Mouse (Mus musculus): ENCODE measurements around the gene Ust. TPM values are rescaled to one million over a fixed set of nuclear protein-coding genes. Genes with fewer than 3 reads are reported as not detected.
A peak's percentile ranks its signal among the peaks of the same experiment; 100 is the strongest.
"Not testable (repeated sequence)": the region's sequence is repeated elsewhere in the genome, so short reads cannot be mapped to it uniquely, and the experiment has no call there.

The Ust gene
- polyA plus RNA-seq (2015; fragmentation: Nextera tagmentation; extraction: Ambion mirVana), result 6.5 and 6.6 TPM in 2 replicates

GRCm38 (mm10) chr10:8518141-8519013 is at the start of gene Ust:
Gene Ust, minus strand, starts transcription at chr10:8518825.
- peaks cover 38% of the 10 kb centered on the region for H3K4me1 ChIP-seq
- H3K4me3 ChIP-seq (replicated peaks), result peak within 1 kb of the TSS; percentile 63
- H3K27ac ChIP-seq, result peak within 1 kb of the TSS; percentile 86
- no peaks in the 10 kb centered on the region for H3K9me3 ChIP-seq (replicated peaks)
- peak; percentile 95 for ATAC-seq (replicated peaks; ENCODE audit: low FRiP score)
- H3K9ac ChIP-seq, result peak within 1 kb of the TSS; percentile 67
- H3K36me3 ChIP-seq, result no peaks in the 10 kb centered on the region
- peaks cover 27% of the 10 kb centered on the region for H3K27me3 ChIP-seq
- under 1% methylated on average over 65 of the region's 78 CpGs for WGBS
- peak within 1 kb of the TSS; percentile 91 for H3K4me2 ChIP-seq

GRCm38 (mm10) chr10:8561366-8561765 is 42.7 kb upstream of the Ust start:
- Histone ChIP-seq H3K27me3 (no peaks in the 10 kb centered on the region), H3K4me2 (no peak overlapping the region), H3K4me3 (replicated peaks) (no peak overlapping the region), H3K9ac (no peak overlapping the region), H3K27ac (no peak overlapping the region), H3K4me1 (no peaks in the 10 kb centered on the region), H3K36me3 (no peaks in the 10 kb centered on the region), H3K9me3 (replicated peaks) (no peaks in the 10 kb centered on the region)
- no peak for ATAC-seq (replicated peaks; ENCODE audit: low FRiP score)
- 68% methylated on average over 4 of the region's 4 CpGs for WGBS

GRCm38 (mm10) chr10:8559566-8559965 is 40.9 kb upstream of the Ust start:
- WGBS, result 75% methylated on average over 6 of the region's 6 CpGs
- not testable (repeated sequence) for ATAC-seq (replicated peaks; ENCODE audit: low FRiP score); H3K27ac ChIP-seq; H3K4me2 ChIP-seq; H3K9me3 ChIP-seq (replicated peaks); H3K36me3 ChIP-seq; H3K4me1 ChIP-seq; H3K4me3 ChIP-seq (replicated peaks); H3K9ac ChIP-seq; H3K27me3 ChIP-seq

- not testable (repeated sequence) for H3K27me3 ChIP-seq; H3K4me1 ChIP-seq; H3K27ac ChIP-seq; H3K4me3 ChIP-seq (replicated peaks); H3K4me2 ChIP-seq; H3K36me3 ChIP-seq; H3K9ac ChIP-seq; H3K9me3 ChIP-seq (replicated peaks); ATAC-seq (replicated peaks; ENCODE audit: low FRiP score)
Observed at GRCm38 (mm10) chr10:8552239-8552638, 33.6 kb upstream of the Ust start.

- not testable (repeated sequence) for H3K36me3 ChIP-seq; H3K27me3 ChIP-seq; ATAC-seq (replicated peaks; ENCODE audit: low FRiP score); H3K9ac ChIP-seq; H3K9me3 ChIP-seq (replicated peaks); H3K4me1 ChIP-seq; H3K4me2 ChIP-seq; H3K27ac ChIP-seq; H3K4me3 ChIP-seq (replicated peaks)
- 88% methylated on average over 4 of the region's 4 CpGs for WGBS
Observed at GRCm38 (mm10) chr10:8551601-8552000, 33.0 kb upstream of the Ust start.

- H3K27me3 ChIP-seq, result no peaks in the 10 kb centered on the region
- no peak overlapping the region for H3K4me2 ChIP-seq
- no peak overlapping the region for H3K4me3 ChIP-seq (replicated peaks)
- H3K4me1 ChIP-seq, result no peaks in the 10 kb centered on the region
- no peaks in the 10 kb centered on the region for H3K9me3 ChIP-seq (replicated peaks)
- no peaks in the 10 kb centered on the region for H3K36me3 ChIP-seq
- H3K27ac ChIP-seq, result no peak overlapping the region
- no peak overlapping the region for H3K9ac ChIP-seq
- WGBS, result 20% methylated on average over 1 of the region's 1 CpGs
- no peak for ATAC-seq (replicated peaks; ENCODE audit: low FRiP score)
Observed at GRCm38 (mm10) chr10:8541514-8541913, 22.9 kb upstream of the Ust start.

GRCm38 (mm10) chr10:8535445-8535844 is 16.8 kb upstream of the Ust start:
- no peaks in the 10 kb centered on the region for H3K27me3 ChIP-seq
- H3K9ac ChIP-seq, result no peak overlapping the region
- H3K4me3 ChIP-seq (replicated peaks), result no peak overlapping the region
- H3K4me2 ChIP-seq, result no peak overlapping the region
- H3K9me3 ChIP-seq (replicated peaks), result no peaks in the 10 kb centered on the region
- no peaks in the 10 kb centered on the region for H3K36me3 ChIP-seq
- H3K4me1 ChIP-seq, result no peaks in the 10 kb centered on the region
- ATAC-seq (replicated peaks; ENCODE audit: low FRiP score), result no peak
- H3K27ac ChIP-seq, result no peak overlapping the region
- WGBS, result 87% methylated on average over 3 of the region's 3 CpGs

- Histone ChIP-seq H3K4me1 (no peaks in the 10 kb centered on the region), H3K27me3 (no peaks in the 10 kb centered on the region), H3K9ac (no peak overlapping the region), H3K4me2 (no peak overlapping the region), H3K4me3 (replicated peaks) (no peak overlapping the region), H3K27ac (no peak overlapping the region), H3K36me3 (no peaks in the 10 kb centered on the region), H3K9me3 (replicated peaks) (no peaks in the 10 kb centered on the region)
- WGBS, result 84% methylated on average over 3 of the region's 3 CpGs
- ATAC-seq (replicated peaks; ENCODE audit: low FRiP score), result no peak
Observed at GRCm38 (mm10) chr10:8531651-8532050, 13.0 kb upstream of the Ust start.

GRCm38 (mm10) chr10:8530505-8531051 is 12.0 kb upstream of the Ust start:
- Histone ChIP-seq H3K4me3 (replicated peaks) (no peak overlapping the region), H3K9ac (no peak overlapping the region), H3K4me1 (no peaks in the 10 kb centered on the region), H3K4me2 (no peak overlapping the region), H3K27me3 (no peaks in the 10 kb centered on the region), H3K27ac (no peak overlapping the region), H3K36me3 (no peaks in the 10 kb centered on the region), H3K9me3 (replicated peaks) (no peaks in the 10 kb centered on the region)
- no peak for ATAC-seq (replicated peaks; ENCODE audit: low FRiP score)
- WGBS, result 86% methylated on average over 4 of the region's 4 CpGs

GRCm38 (mm10) chr10:8529173-8529572 is 10.5 kb upstream of the Ust start:
- Histone ChIP-seq H3K4me1 (no peaks in the 10 kb centered on the region), H3K4me3 (replicated peaks) (no peak overlapping the region), H3K27me3 (no peaks in the 10 kb centered on the region), H3K36me3 (no peaks in the 10 kb centered on the region), H3K9ac (no peak overlapping the region), H3K4me2 (no peak overlapping the region), H3K9me3 (replicated peaks) (no peaks in the 10 kb centered on the region), H3K27ac (no peak overlapping the region)
- WGBS, result 45% methylated on average over 7 of the region's 7 CpGs
- no peak for ATAC-seq (replicated peaks; ENCODE audit: low FRiP score)

- H3K4me3 ChIP-seq (replicated peaks), result no peak overlapping the region
- no peak overlapping the region for H3K27ac ChIP-seq
- H3K9ac ChIP-seq, result no peak overlapping the region
- WGBS, result 95% methylated on average over 1 of the region's 1 CpGs
- H3K4me2 ChIP-seq, result no peak overlapping the region
- ATAC-seq (replicated peaks; ENCODE audit: low FRiP score), result no peak
- no peaks in the 10 kb centered on the region for H3K36me3 ChIP-seq
- peaks cover 1% of the 10 kb centered on the region; the same call in 1 of the 2 replicates for H3K27me3 ChIP-seq
- no peaks in the 10 kb centered on the region for H3K4me1 ChIP-seq
- no peaks in the 10 kb centered on the region for H3K9me3 ChIP-seq (replicated peaks)
Observed at GRCm38 (mm10) chr10:8525354-8525753, 6.7 kb upstream of the Ust start.

GRCm38 (mm10) chr10:8521536-8521935 is 2.9 kb upstream of the Ust start:
- no peak for ATAC-seq (replicated peaks; ENCODE audit: low FRiP score)
- WGBS, result 85% methylated on average over 6 of the region's 6 CpGs

More at GRCm38 (mm10) chr10:8521536-8521935, 2.9 kb upstream of the Ust start:
- H3K27me3 ChIP-seq, result peaks cover 21% of the 10 kb centered on the region
- H3K4me3 ChIP-seq (replicated peaks), result no peak overlapping the region
- no peak overlapping the region for H3K27ac ChIP-seq
- H3K4me2 ChIP-seq, result no peak overlapping the region
- H3K9ac ChIP-seq, result no peak overlapping the region
- H3K9me3 ChIP-seq (replicated peaks), result no peaks in the 10 kb centered on the region
- no peaks in the 10 kb centered on the region for H3K36me3 ChIP-seq
- peaks cover 19% of the 10 kb centered on the region for H3K4me1 ChIP-seq
